Mouse (Mus musculus): ENCODE measurements around the gene Nop14. TPM values are rescaled to one million over a fixed set of nuclear protein-coding genes. Genes with fewer than 3 reads are reported as not detected.

Gene Nop14
- polyA plus RNA-seq, 1 experiment = 9.6 TPM

DNA sequence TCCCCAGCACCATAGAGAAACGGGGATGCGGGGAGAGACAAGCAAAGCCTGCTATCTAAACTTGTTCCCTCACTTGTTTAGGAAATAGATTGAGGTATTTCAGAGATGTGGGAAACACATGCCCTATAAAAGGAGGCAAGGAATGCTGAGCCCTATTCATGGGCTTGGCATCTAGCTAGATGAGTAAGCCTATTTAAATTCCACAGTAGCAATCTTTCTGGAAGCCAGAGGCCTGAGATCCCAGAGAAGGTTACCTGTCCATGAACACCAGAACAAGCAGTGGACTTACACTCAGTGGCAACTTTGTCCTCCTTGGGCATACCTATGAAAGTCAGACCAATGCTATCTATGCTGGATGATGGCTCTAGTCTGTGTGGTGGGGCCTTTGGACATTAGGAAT is 3.3 kb upstream of the Nop14 start:
- WGBS = 94% methylated on average over 2 of the region's 2 CpGs
- no peak overlapping the region for H3K4me3 ChIP-seq (ENCODE audit: insufficient read depth, low read depth, low read length)
- peaks cover 3% of the 10 kb centered on the region; the same call in 1 of the 2 replicates for H3K4me1 ChIP-seq (ENCODE audit: control insufficient read depth, insufficient read depth, low read length)
- H3K36me3 ChIP-seq (ENCODE audit: control insufficient read depth, insufficient read depth, low read length) = no peaks in the 10 kb centered on the region
- no peak overlapping the region for H3K27ac ChIP-seq (ENCODE audit: insufficient read depth, low read depth, low read length)
- no peak for DNase-seq
- no peaks in the 10 kb centered on the region for H3K27me3 ChIP-seq (replicated peaks; ENCODE audit: control insufficient read depth, insufficient read depth, low read length)
- TF ChIP-seq POLR2A (IDR thresholded peaks at IDR 0.05; ENCODE audit: low read depth, low read length) = no peak
- no peak for TF ChIP-seq CTCF (conservative IDR thresholded peaks at IDR 0.05; ENCODE audit: insufficient read depth, insufficient read length, low read depth, low read length)

- Histone ChIP-seq H3K4me3 (ENCODE audit: insufficient read depth, low read depth, low read length) (no peak overlapping the region), H3K27me3 (replicated peaks; ENCODE audit: control insufficient read depth, insufficient read depth, low read length) (no peaks in the 10 kb centered on the region), H3K27ac (ENCODE audit: insufficient read depth, low read depth, low read length) (no peak overlapping the region), H3K36me3 (ENCODE audit: control insufficient read depth, insufficient read depth, low read length) (no peaks in the 10 kb centered on the region), H3K4me1 (ENCODE audit: control insufficient read depth, insufficient read depth, low read length) (peaks cover 3% of the 10 kb centered on the region; the same call in 1 of the 2 replicates)
- DNase-seq = no peak
- 73% methylated on average over 4 of the region's 4 CpGs for WGBS
- TF ChIP-seq CTCF (conservative IDR thresholded peaks at IDR 0.05; ENCODE audit: insufficient read depth, insufficient read length, low read depth, low read length) (no peak), POLR2A (IDR thresholded peaks at IDR 0.05; ENCODE audit: low read depth, low read length) (no peak)
Observed at GRCm38 (mm10) chr5:34661909-34662308, 2.0 kb upstream of the Nop14 start.

GRCm38 (mm10) chr5:34660591-34661130 is 713 bp upstream of the Nop14 start:
- peaks cover 3% of the 10 kb centered on the region; the same call in 1 of the 2 replicates for H3K4me1 ChIP-seq (ENCODE audit: control insufficient read depth, insufficient read depth, low read length)
- H3K36me3 ChIP-seq (ENCODE audit: control insufficient read depth, insufficient read depth, low read length) = peaks cover 2% of the 10 kb centered on the region; the same call in 1 of the 2 replicates
- peak overlapping the region; percentile 62 for H3K27ac ChIP-seq (ENCODE audit: insufficient read depth, low read depth, low read length)
- WGBS = under 1% methylated on average over 57 of the region's 57 CpGs
- peak; percentile 50 for DNase-seq
- H3K4me3 ChIP-seq (ENCODE audit: insufficient read depth, low read depth, low read length) = peak overlapping the region; percentile 73
- TF ChIP-seq POLR2A (IDR thresholded peaks at IDR 0.05; ENCODE audit: low read depth, low read length) = no peak
- no peak for TF ChIP-seq CTCF (conservative IDR thresholded peaks at IDR 0.05; ENCODE audit: insufficient read depth, insufficient read length, low read depth, low read length)
- no peaks in the 10 kb centered on the region for H3K27me3 ChIP-seq (replicated peaks; ENCODE audit: control insufficient read depth, insufficient read depth, low read length)

GRCm38 (mm10) chr5:34657556-34657955 is 2.4 kb downstream of the Nop14 start:
- H3K36me3 ChIP-seq (ENCODE audit: control insufficient read depth, insufficient read depth, low read length) = peaks cover 2% of the 10 kb centered on the region
- H3K27me3 ChIP-seq (replicated peaks; ENCODE audit: control insufficient read depth, insufficient read depth, low read length) = no peaks in the 10 kb centered on the region
- peaks cover 3% of the 10 kb centered on the region; the same call in 1 of the 2 replicates for H3K4me1 ChIP-seq (ENCODE audit: control insufficient read depth, insufficient read depth, low read length)
- no peak for DNase-seq
- no peak for TF ChIP-seq CTCF (conservative IDR thresholded peaks at IDR 0.05; ENCODE audit: insufficient read depth, insufficient read length, low read depth, low read length)
- no peak overlapping the region for H3K27ac ChIP-seq (ENCODE audit: insufficient read depth, low read depth, low read length)
- H3K4me3 ChIP-seq (ENCODE audit: insufficient read depth, low read depth, low read length) = no peak overlapping the region
- WGBS = 94% methylated on average over 8 of the region's 8 CpGs

- WGBS = 87% methylated on average over 9 of the region's 9 CpGs
- H3K27me3 ChIP-seq (replicated peaks; ENCODE audit: control insufficient read depth, insufficient read depth, low read length) = no peaks in the 10 kb centered on the region
- peaks cover 2% of the 10 kb centered on the region for H3K36me3 ChIP-seq (ENCODE audit: control insufficient read depth, insufficient read depth, low read length)
- H3K4me1 ChIP-seq (ENCODE audit: control insufficient read depth, insufficient read depth, low read length) = peaks cover 3% of the 10 kb centered on the region; the same call in 1 of the 2 replicates
- DNase-seq = no peak
- no peak for TF ChIP-seq CTCF (conservative IDR thresholded peaks at IDR 0.05; ENCODE audit: insufficient read depth, insufficient read length, low read depth, low read length)
- TF ChIP-seq POLR2A (IDR thresholded peaks at IDR 0.05; ENCODE audit: low read depth, low read length) = no peak
- no peak overlapping the region for H3K4me3 ChIP-seq (ENCODE audit: insufficient read depth, low read depth, low read length)
- H3K27ac ChIP-seq (ENCODE audit: insufficient read depth, low read depth, low read length) = no peak overlapping the region
Observed at GRCm38 (mm10) chr5:34654881-34655280, 5.1 kb downstream of the Nop14 start.

DNA sequence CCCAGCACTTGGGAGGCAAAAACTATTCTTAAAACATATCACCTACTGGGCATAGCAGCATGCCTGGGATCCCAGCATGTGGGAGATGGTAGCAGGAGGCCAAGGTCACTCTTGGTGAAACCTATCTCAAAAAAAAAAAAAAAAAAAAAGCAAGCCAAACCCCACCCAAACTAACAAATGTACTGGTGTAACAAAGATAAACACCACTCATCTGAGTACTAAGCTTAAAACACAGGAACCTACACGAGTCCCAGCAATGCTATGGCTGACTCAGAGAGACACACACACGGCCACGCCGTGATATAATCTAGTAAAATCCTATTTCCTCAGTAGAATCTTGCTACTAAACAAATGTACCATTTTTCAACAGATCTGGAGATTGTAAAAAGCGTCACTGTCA is 7.0 kb downstream of the Nop14 start:
- Histone ChIP-seq H3K4me3 (ENCODE audit: insufficient read depth, low read depth, low read length) (no peak overlapping the region), H3K36me3 (ENCODE audit: control insufficient read depth, insufficient read depth, low read length) (peaks cover 4% of the 10 kb centered on the region), H3K27ac (ENCODE audit: insufficient read depth, low read depth, low read length) (no peak overlapping the region), H3K4me1 (ENCODE audit: control insufficient read depth, insufficient read depth, low read length) (no peaks in the 10 kb centered on the region), H3K27me3 (replicated peaks; ENCODE audit: control insufficient read depth, insufficient read depth, low read length) (no peaks in the 10 kb centered on the region)
- no peak for DNase-seq
- TF ChIP-seq POLR2A (IDR thresholded peaks at IDR 0.05; ENCODE audit: low read depth, low read length) (no peak), CTCF (conservative IDR thresholded peaks at IDR 0.05; ENCODE audit: insufficient read depth, insufficient read length, low read depth, low read length) (no peak)
- WGBS = 94% methylated on average over 5 of the region's 5 CpGs

DNA sequence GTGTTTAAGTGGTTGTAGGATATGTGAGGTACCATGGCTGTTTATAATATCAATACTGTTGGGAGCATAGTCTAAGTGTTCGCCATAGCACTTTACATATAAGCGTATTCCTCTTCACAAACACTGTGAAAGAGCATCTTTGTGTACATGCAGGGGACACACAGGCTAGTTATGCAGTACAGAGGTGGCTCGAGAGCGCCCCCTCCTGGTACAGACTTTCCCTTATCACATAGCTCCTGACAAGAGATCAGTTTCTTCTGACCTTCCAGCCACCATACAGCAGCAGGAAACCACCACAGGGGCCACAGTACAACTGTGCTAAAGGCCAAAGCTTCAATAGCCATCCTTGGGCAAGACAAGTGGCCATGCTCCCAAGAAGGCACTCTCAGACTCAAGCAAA is 12.4 kb downstream of the Nop14 start:
- no peak overlapping the region for H3K4me3 ChIP-seq (ENCODE audit: insufficient read depth, low read depth, low read length)
- H3K4me1 ChIP-seq (ENCODE audit: control insufficient read depth, insufficient read depth, low read length) = no peaks in the 10 kb centered on the region
- no peak for TF ChIP-seq POLR2A (IDR thresholded peaks at IDR 0.05; ENCODE audit: low read depth, low read length)
- TF ChIP-seq CTCF (conservative IDR thresholded peaks at IDR 0.05; ENCODE audit: insufficient read depth, insufficient read length, low read depth, low read length) = peak; percentile 78
- DNase-seq = peak; percentile 69
- WGBS = 51% methylated on average over 4 of the region's 4 CpGs
- H3K27ac ChIP-seq (ENCODE audit: insufficient read depth, low read depth, low read length) = no peak overlapping the region
- H3K27me3 ChIP-seq (replicated peaks; ENCODE audit: control insufficient read depth, insufficient read depth, low read length) = no peaks in the 10 kb centered on the region
- peaks cover 5% of the 10 kb centered on the region for H3K36me3 ChIP-seq (ENCODE audit: control insufficient read depth, insufficient read depth, low read length)
